Mouse (Mus musculus): ENCODE measurements around the gene Cfap73.

DNA sequence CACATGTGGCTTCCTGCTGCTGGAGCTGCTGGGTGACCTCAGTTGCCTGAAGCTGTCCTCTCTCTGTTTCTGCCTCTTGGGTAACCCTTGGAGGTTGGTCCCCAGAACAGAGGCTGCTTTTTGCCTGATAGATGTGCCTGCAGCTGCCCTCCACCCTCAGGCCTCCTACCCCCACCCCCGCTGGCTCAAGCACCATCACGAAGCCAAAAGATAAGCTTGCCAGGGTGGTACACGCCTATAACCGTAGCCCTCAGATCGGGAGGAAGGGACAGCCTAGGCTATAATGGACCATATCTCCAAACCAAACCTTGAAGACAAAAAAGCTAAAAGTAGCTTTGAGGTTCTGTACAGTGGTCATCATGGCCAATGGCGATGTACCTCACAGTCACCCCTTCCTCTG is 34.4 kb downstream of the Cfap73 start:
- TF ChIP-seq POLR2A (IDR thresholded peaks at IDR 0.05; ENCODE audit: low read depth, low read length): no peak
- no peak for TF ChIP-seq CTCF (conservative IDR thresholded peaks at IDR 0.05 in 1 of 2, IDR thresholded peaks at IDR 0.05 in 1 of 2; ENCODE audit: low read depth in 2 of 2, low read length in 2 of 2)

Data from CH12.LX (cell line).